Mouse (Mus musculus) cerebellum, adult 9-11 months (tissue): Measurements from ENCODE around the gene Gadd45gip1.
"Not testable (repeated sequence)": the region's sequence is repeated elsewhere in the genome, so short reads cannot be mapped to it uniquely, and the experiment has no call there.

ENCODE experiments used
- DNase-seq: peaks from one replicate; pipeline ENCODE4 v3.0.0; 2022

Gadd45gip1 gene

GRCm38 (mm10) chr8:84797971-84798370 lies 33.4 kb upstream of the Gadd45gip1 start:
- peak; percentile 60 for DNase-seq

- DNase-seq, result peak; percentile 59
Measured at GRCm38 (mm10) chr8:84798446-84799135, 32.7 kb upstream of the Gadd45gip1 start.

- peak; percentile 75 for DNase-seq
Measured at GRCm38 (mm10) chr8:84799136-84799931, 32.0 kb upstream of the Gadd45gip1 start.

GRCm38 (mm10) chr8:84799999-84800831 lies 31.1 kb upstream of the Gadd45gip1 start, which contains the start of gene Nfix:
Nfix (minus strand) TSS chr8:84800344.
- DNase-seq, result peak; percentile 80

- no peak for DNase-seq
Measured at GRCm38 (mm10) chr8:84806031-84806430, 25.3 kb upstream of the Gadd45gip1 start.

- DNase-seq, result no peak
Measured at GRCm38 (mm10) chr8:84809109-84809940, 22.0 kb upstream of the Gadd45gip1 start.

- DNase-seq, result no peak
Measured at GRCm38 (mm10) chr8:84809941-84810280, 21.4 kb upstream of the Gadd45gip1 start.

GRCm38 (mm10) chr8:84810896-84811295 lies 20.4 kb upstream of the Gadd45gip1 start:
- peak; percentile 94 for DNase-seq

GRCm38 (mm10) chr8:84811303-84811702 lies 20.0 kb upstream of the Gadd45gip1 start:
- DNase-seq, result peak; percentile 50

GRCm38 (mm10) chr8:84813059-84813458 lies 18.3 kb upstream of the Gadd45gip1 start:
- peak; percentile 80 for DNase-seq

GRCm38 (mm10) chr8:84813830-84814229 lies 17.5 kb upstream of the Gadd45gip1 start:
- DNase-seq, result no peak

GRCm38 (mm10) chr8:84814240-84814554 lies 17.1 kb upstream of the Gadd45gip1 start:
- DNase-seq, result no peak

GRCm38 (mm10) chr8:84814555-84815441 lies 16.5 kb upstream of the Gadd45gip1 start:
- DNase-seq, result peak; percentile 81

GRCm38 (mm10) chr8:84815547-84815946 lies 15.8 kb upstream of the Gadd45gip1 start:
- peak; percentile 94 for DNase-seq

GRCm38 (mm10) chr8:84816117-84816516 lies 15.2 kb upstream of the Gadd45gip1 start:
- DNase-seq, result peak; percentile 50

GRCm38 (mm10) chr8:84822723-84823122 lies 8.6 kb upstream of the Gadd45gip1 start, which contains the start of gene Dand5:
Dand5 (minus strand) TSS chr8:84822823.
- DNase-seq, result no peak

GRCm38 (mm10) chr8:84823653-84824052 lies 7.7 kb upstream of the Gadd45gip1 start:
- peak; percentile 75 for DNase-seq

GRCm38 (mm10) chr8:84825636-84826035 lies 5.7 kb upstream of the Gadd45gip1 start:
- no peak for DNase-seq

- not testable (repeated sequence) for DNase-seq
Measured at GRCm38 (mm10) chr8:84826518-84826917, 4.8 kb upstream of the Gadd45gip1 start.

GRCm38 (mm10) chr8:84832034-84832717 lies 854 bp downstream of the Gadd45gip1 start:
- DNase-seq, result peak; percentile 83
